Mouse (Mus musculus) natural killer cell, adult 2 months (primary cell): ENCODE measurements around the gene Slc41a1.

ENCODE experiments used
- DNase-seq, 2 experiments: peaks; one replicate each; pipeline ENCODE4 v3.0.0; 2022; ENCODE audit warnings: low spot score in 2 of 2

Slc41a1 gene

DNA sequence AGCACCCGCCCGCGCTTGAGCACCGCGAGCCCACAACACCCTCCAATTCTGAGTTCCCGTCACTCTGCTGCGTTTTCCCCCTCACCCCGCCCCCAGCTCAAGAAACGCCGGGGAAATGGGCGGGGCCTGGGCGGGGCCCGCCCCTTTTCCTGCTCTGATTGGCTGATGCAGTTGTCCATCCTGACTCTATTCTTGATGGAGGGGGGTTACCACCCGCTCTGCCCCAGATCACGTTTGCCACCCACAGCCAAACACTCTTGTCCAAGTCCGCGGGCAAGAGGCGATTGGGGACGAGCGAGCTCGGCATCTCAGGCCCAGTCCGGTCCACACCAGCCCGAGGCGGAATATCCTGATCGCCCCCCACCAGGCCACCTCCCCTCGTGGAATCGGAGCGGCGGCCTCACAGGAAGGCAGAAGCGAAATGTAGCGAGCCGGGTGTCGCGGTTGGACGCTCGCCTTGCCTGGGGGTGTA lies 530 bp downstream of the Slc41a1 start:
- DNase-seq, result peak; percentile 94 to 95

DNA sequence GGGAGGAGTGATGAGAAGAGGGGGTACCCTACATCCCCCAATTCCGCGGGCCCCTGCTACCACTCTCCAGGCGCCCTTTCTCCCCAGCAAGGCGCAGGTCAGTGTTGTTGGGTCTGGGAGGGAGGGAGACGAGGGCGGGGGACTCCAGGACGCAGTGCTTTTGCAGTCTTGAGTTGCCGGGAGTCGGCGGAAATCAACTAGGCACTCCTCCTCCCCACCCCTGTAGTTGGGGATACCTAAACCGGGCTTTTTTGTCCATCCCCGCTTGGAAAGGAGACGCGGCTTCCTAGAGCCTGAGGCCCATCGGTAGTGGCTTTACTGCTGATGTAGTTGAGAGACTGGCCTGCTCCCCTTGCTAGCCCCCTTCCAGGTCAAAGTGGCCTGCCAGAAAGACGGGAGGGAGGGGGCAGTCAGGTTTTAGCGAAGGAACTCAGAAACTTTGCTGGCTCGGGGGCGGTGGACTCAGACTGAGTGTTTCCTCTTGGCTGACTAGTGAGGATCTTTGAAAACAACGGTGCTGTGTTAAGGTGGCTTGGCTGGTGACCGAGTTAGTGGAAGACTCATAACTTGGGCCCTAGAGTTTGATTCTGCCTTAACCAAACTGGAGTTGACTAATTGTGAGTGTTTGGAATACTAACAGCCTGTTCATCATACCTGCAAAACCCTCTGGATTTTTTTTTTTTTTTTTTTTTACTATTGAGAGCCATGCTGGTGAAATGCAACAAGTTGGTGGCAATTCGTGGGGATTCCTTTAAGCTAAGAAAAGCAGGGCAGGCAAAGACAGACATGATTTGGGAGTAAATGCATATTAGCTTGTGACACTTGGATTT lies 1.2 kb downstream of the Slc41a1 start:
- peak; percentile 23 for DNase-seq

DNA sequence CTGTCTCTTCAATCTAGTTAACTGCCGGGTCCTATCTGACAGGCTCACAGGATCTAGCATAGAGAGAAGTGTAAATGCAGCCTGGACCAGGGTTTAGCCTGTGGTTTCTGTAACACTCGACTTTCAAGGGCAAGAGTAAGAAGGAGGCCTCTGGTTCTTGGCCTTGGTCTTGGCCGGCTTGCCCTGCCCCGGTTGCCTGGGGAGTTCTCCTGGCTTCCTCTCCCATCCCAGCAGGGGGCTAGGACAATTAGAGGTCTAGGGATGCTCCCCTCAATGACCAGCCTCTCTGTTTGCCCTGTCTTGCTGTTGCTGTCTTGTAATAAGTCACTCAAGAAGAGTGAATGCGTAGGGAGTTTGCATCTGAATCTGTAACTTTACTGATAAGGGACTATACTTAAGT lies 2.0 kb downstream of the Slc41a1 start:
- DNase-seq, result no peak

DNA sequence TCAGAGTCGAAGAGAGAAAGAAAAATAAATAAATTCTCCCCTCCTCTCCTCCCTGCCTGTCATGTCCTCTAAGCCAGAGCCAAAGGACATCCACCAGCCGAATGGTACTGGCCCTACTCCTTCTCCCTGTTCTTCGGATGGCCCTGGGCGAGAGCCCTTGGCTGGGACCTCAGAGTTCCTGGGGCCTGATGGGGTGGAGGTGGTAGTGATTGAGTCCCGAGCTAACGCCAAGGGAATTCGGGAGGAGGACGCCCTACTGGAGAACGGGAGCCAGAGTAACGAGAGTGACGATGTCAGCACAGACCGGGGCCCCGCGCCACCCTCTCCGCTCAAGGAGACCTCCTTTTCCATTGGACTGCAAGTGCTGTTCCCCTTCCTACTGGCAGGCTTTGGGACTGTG lies 3.3 kb downstream of the Slc41a1 start:
- DNase-seq, result no peak

DNA sequence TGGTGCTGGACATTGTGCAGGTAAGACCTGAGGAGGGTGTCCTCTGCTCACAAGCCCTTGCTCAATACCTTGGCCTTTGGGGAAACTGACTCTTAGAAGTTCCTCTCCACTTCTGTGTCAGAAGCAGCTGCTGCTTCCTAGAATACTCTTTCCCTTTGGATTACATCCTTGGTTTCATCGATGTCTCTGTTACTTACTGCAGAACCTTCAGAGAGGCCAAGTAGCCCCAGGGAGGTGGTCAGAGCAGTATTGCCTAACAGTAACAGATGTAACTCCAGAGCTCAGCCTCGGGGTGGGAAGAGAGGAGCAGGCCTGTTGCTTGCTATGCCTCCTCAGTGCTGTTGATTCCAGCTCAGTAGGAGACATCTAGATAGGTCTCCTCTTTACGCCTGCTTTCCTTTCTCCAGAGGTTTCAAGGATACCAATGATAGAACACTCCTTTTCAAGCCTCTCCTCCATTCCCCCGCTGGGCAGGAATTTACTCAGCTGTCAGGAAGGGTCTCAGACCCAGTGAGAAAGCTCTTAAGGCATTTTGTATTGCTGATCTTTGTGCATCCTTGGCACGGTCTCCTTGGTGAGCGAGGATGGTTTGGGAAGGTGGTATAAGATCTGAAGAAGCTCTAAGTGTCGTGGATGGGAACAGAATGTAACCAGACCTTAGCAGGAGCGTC lies 3.8 kb downstream of the Slc41a1 start:
- DNase-seq, result no peak

- DNase-seq, result no peak
Measured at GRCm38 (mm10) chr1:131837035-131837434, 9.7 kb downstream of the Slc41a1 start.

- no peak for DNase-seq
Measured at GRCm38 (mm10) chr1:131838542-131838941, 11.2 kb downstream of the Slc41a1 start.

- DNase-seq, result no peak
Measured at GRCm38 (mm10) chr1:131839279-131839678, 12.0 kb downstream of the Slc41a1 start.

GRCm38 (mm10) chr1:131842221-131842620 lies 14.9 kb downstream of the Slc41a1 start:
- no peak for DNase-seq

GRCm38 (mm10) chr1:131843758-131844157 lies 16.5 kb downstream of the Slc41a1 start:
- no peak for DNase-seq

DNA sequence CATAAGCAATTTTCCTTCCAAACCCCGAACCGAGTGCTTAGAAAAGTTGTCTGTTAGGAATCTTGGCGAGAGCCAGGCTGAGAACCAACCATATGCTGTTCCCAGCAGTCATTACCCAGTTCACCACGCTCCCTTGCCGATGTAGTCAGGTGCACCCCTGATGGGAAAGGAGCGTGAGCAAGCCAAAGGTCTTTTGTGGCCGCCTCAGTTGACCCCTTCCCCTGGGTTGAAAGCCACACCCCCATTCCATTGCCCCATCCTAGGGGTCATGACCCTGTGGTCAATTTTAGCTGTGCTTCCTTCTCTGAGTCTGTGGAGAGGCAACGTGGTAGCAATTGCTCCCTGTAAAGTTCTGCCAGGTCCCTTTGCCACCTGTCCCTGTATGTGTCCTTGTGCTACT lies 17.6 kb downstream of the Slc41a1 start:
- no peak for DNase-seq

DNA sequence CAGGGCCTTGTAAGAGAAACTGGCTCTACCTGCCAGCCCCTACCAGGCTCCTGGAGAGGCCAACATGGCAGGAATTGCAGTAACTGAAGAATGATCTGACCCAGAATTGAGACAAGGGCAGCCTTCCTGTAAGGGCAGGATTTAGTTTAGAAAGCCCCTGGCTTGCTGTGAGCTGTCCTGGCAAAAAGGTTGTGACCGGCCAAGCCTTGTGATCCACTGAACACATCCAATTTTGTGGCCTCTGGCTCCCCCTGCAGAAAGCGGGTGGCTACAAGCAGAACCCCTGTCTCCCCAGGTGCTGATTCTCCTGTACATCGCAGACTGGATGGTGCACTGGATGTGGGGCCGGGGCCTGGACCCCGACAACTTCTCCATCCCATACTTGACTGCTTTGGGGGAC lies 19.0 kb downstream of the Slc41a1 start:
- DNase-seq, result peak in 1 of 2 experiments; percentile 41

DNA sequence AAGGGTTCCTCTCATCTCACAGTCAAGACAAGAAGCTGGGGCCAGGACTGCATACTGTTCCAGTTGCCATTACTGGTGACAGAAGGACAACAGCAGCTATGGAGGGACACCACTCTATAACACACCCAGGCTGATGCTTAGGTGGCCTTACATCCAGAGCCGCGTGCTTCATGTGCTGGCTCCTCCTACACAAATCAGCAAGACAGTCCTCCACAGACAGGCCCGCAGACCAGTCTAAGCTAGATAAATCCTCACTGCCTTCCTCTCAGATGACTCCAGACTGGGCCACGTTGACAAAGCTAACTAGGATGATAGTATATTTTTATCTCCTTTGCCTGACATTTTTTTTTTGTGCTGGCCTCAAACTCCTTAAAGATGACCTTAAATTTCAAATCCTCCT lies 34.5 kb downstream of the Slc41a1 start:
- no peak for DNase-seq

DNA sequence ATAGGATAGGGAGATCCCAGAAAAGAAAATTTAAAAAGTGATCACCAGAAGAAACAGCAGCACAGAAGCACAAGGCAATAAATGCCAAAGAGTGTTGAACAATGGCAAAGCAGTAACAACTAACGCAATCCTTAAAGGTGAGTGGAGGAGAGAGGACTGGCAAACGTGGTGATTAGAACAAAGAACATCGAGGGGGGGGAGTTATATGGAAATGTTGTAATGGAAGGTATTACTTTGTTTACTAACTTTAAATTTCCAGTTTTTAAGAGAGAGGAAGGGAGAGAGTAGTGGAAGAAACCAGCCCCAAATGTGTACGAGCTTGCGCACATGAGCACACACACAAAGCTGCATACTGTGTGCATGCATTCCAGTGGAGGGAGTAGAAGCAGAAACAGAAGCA lies 38.3 kb downstream of the Slc41a1 start:
- DNase-seq, result no peak

DNA sequence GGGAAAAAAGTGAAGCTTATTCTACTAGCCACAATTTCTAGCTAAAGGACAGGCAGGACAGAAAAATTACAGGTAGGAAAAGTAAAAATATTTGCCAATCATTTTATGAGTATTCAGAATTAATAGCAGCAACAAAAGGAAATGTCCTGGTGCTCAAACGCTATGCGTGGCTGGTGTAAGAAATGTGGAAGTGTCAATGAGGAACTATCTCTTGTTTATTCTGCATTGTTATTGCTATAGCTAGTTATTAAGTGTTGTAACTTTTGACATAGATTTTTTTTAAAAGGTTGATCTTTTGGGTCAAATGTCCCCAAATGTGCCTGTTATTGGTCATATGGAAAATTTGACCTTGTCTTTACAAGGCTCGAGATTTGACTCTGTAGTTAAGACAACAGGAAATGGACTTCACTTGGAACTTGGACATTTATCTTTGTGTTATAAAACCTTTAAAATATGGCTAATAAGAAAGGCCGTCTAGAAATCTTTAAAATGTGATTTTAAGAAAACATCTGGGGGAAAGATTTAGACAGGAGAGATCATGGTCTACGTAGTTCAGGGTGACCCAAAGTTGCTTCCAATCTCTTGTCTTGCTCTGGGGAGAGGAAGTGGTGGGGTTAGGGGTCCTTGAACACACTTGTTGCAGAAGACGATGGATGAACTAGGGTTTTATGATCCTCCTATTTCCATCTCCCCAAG lies 39.2 kb downstream of the Slc41a1 start:
- no peak for DNase-seq

GRCm38 (mm10) chr1:131867093-131867945 lies 40.0 kb downstream of the Slc41a1 start, which contains the start of gene Rab29:
TSS of gene Rab29 (plus strand) at chr1:131867224.
- DNase-seq, result peak; percentile 89 to 92

DNA sequence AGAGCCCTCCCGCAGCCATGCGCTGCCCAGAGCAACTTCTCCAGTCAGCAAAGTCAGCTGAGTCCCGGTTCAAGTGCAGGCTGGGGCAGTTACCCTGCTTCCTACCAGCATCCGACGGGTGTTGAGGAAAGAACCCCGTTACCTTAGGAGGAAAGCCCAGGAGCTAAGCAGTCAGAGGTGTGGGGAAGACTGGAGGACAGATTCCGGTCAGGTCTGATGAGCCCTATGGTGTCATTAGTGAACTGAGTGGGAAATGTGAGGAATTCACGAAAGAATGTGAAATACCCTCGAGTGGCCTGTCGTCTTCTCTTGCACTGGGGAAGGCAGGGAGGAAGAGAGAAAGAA lies 40.6 kb downstream of the Slc41a1 start:
- DNase-seq, result peak in 1 of 2 experiments; percentile 6

- DNase-seq, result no peak
Measured at GRCm38 (mm10) chr1:131869561-131869960, 42.3 kb downstream of the Slc41a1 start.

DNA sequence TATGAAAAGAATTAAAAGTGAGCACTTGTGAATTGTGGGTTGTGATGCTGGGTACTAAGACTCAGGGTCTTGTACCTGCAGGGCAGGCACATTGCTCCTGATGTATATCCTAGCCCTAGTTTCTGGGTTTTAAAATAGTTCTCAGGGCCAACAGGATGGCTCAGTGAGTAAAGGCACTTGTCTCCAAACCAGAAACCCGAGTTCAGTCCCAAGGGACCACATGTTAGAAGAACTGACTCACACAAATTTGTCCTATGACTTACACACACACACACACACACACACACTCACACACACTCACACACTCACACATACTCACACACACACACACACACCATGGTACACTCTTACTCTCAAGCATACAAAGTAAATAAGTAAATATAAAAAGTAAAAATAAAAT lies 45.6 kb downstream of the Slc41a1 start:
- no peak for DNase-seq

GRCm38 (mm10) chr1:131879816-131880215 lies 52.5 kb downstream of the Slc41a1 start:
- no peak for DNase-seq

GRCm38 (mm10) chr1:131882787-131883186 lies 55.5 kb downstream of the Slc41a1 start:
- peak; percentile 30 to 37 for DNase-seq

- no peak for DNase-seq
Measured at GRCm38 (mm10) chr1:131886173-131886572, 58.9 kb downstream of the Slc41a1 start.
